Mouse (Mus musculus) thymus, adult 2 months (tissue): ENCODE results near the gene Nr1h4.

ENCODE experiments used
- CTCF ChIP-seq: fragments of 200-500 bp; IDR thresholded peaks from 2 replicates; pipeline ENCODE4 v1.5.1; 2012; ENCODE audit warnings: mild to moderate bottlenecking, control low read depth, low read length, moderate library complexity, borderline replicate concordance; ENCODE audit not compliant: control insufficient read depth, poor library complexity, insufficient read depth; ENCODE audit errors: extremely low read depth
- POLR2A ChIP-seq: fragments of 200-500 bp; IDR thresholded peaks from 2 replicates; pipeline ENCODE4 v1.6.1; 2012; ENCODE audit warnings: mild to moderate bottlenecking, low read length, control low read depth, moderate library complexity; ENCODE audit not compliant: control insufficient read depth, poor library complexity, insufficient read depth; ENCODE audit errors: extremely low read depth

DNA sequence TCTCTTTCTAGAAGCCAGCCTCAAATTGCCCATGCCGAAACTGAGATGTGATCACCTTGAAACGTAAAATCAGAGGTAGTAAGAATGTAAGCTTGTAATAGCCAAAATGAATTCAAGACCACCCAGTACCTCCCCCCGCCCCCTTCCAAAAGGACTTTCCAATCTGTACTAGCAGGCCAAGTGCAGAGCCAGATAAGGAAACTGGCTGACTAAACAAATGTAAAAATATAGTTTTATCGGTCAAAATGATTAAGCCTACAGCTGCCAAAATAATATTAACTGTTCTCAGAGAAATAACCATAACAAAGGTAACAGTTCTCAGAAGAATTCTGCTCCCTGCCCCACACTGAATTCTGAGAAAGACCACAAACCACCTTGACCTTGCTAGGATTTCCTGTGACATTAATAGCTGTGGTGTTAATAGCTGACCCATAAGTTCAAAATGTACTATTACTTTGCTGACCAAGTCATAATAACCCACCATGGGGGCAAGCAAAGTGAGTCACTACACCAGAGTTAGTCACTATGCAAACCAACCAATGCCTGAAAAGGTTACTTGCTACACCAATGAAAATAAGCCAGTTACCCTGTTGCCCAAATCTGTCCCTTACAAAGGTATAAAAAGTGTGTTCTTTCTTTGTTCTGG is 68.5 kb downstream of the Nr1h4 start:
- TF ChIP-seq CTCF (no peak), POLR2A (no peak)
